Mouse (Mus musculus): ENCODE measurements around the gene Exo5.

DNA sequence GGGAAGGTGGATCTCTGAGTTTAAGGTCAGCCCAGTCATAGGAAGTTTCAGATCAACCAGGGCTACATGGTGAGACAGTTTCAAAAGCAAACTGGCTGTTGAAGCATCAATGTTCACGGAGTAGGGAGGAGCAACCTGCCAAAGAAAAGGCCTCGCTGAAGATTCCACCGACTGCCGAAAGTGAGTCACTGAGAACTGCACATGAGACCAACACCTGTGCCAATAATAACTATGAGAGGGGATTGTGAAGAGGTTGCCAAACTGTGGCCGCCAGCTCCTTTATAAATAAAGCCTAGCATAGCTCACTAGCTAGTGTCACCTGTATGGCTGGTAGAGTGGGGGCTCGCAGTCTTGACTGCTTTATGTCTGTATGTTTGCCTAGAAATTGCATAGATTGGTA is 13.7 kb downstream of the Exo5 start:
- no peak for TF ChIP-seq CTCF (IDR thresholded peaks at IDR 0.05; ENCODE audit: borderline replicate concordance, control insufficient read depth, extremely low read depth, insufficient read depth, low read length, poor library complexity)
- no peak for TF ChIP-seq POLR2A (IDR thresholded peaks at IDR 0.05; ENCODE audit: control insufficient read depth, extremely low read depth, insufficient read depth, low read length, poor library complexity)

Data from thymus, adult 2 months (tissue).